Mouse (Mus musculus) brain, embryonic 14.5 days (tissue): ENCODE measurements at regions not wholly inside any gene's neighbourhood (a gene's known extent, or its start where the extent isn't known, plus 50 kb on each side); places are given as distances from the start of the nearest gene placed in this dataset.

Source experiments
- CTCF ChIP-seq: fragments of 200-500 bp; IDR thresholded peaks from 2 replicates; pipeline ENCODE4 v1.5.1; 2012; ENCODE audit warnings: inconsistent platforms, mild to moderate bottlenecking, moderate library complexity, borderline replicate concordance; ENCODE audit not compliant: insufficient read depth, insufficient read length; ENCODE audit errors: extremely low read depth
- POLR2A ChIP-seq: fragments of 200-500 bp; IDR thresholded peaks from 2 replicates; pipeline ENCODE4 v1.6.1; 2012; ENCODE audit warnings: mild to moderate bottlenecking, inconsistent platforms, borderline replicate concordance; ENCODE audit not compliant: poor library complexity, insufficient read depth, insufficient read length, severe bottlenecking; ENCODE audit errors: extremely low read depth

DNA sequence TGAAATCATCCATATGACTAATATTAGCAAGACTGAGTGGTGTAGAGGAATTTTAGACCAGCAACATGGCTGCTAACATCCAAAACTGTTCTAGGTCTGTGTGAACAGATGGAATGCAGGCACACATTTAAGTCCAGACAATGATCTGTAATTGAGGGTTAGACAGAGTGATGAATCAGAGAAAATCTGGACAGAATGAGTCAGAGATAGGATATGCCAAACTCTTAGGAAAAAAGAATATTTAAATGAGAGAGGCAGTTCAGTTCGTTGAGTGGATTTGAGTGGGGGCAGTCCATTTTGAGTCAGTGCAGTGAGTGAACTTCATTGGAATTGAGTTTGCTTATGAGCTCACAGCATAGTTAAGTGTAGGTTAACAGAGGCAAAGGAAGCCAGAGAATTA, 1557.3 kb downstream of the Brinp3 start:
- TF ChIP-seq CTCF (no peak), POLR2A (no peak)
